Mouse (Mus musculus): ENCODE measurements around the gene Trim72. TPM values are rescaled to one million over a fixed set of nuclear protein-coding genes. Genes with fewer than 3 reads are reported as not detected.
A peak's percentile ranks its signal among the peaks of the same experiment; 100 is the strongest.

Trim72 gene
- polyA plus RNA-seq, 1 experiment from 2014 or later, result not detected

DNA sequence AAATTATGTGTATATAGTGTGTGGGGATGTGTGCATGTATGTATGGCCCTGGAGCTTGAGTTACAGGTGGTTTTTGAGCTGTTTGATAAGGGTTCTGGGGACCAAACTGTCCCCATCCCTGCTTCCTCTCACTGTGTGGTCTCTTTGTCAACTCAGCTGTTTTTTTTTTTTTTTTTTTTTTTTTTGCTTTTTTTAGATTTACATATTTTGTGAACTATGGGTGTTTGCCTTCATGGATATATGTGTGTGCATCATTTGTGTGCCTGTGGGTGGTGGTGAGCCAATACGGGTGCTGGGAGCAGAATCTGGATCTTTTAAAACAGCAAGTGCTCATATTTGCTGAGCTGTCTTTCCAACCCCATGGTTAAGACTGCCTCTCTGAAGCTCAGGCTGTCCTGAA lies 14.8 kb upstream of the Trim72 start:
- DNase-seq (ENCODE audit: low spot score), result no peak
- 97% methylated on average over 1 of the region's 1 CpGs for WGBS
- Histone ChIP-seq H3K4me2 (replicated peaks) (no peak overlapping the region), H3K9ac (no peak overlapping the region), H3K9me3 (ENCODE audit: control insufficient read depth, low read length) (no peaks in the 10 kb centered on the region), H3K27me3 (ENCODE audit: control insufficient read depth, insufficient read depth, low read length) (no peaks in the 10 kb centered on the region), H3K27ac (no peak overlapping the region), H3K36me3 (replicated peaks; ENCODE audit: control insufficient read depth, insufficient read depth) (peaks cover 82% of the 10 kb centered on the region), H3K4me1 (replicated peaks; ENCODE audit: control insufficient read depth, insufficient read depth, low read length) (no peaks in the 10 kb centered on the region), H3K4me3 (replicated peaks; ENCODE audit: low read length) (no peak overlapping the region)
- no peak for ATAC-seq (ENCODE audit: low FRiP score)

DNA sequence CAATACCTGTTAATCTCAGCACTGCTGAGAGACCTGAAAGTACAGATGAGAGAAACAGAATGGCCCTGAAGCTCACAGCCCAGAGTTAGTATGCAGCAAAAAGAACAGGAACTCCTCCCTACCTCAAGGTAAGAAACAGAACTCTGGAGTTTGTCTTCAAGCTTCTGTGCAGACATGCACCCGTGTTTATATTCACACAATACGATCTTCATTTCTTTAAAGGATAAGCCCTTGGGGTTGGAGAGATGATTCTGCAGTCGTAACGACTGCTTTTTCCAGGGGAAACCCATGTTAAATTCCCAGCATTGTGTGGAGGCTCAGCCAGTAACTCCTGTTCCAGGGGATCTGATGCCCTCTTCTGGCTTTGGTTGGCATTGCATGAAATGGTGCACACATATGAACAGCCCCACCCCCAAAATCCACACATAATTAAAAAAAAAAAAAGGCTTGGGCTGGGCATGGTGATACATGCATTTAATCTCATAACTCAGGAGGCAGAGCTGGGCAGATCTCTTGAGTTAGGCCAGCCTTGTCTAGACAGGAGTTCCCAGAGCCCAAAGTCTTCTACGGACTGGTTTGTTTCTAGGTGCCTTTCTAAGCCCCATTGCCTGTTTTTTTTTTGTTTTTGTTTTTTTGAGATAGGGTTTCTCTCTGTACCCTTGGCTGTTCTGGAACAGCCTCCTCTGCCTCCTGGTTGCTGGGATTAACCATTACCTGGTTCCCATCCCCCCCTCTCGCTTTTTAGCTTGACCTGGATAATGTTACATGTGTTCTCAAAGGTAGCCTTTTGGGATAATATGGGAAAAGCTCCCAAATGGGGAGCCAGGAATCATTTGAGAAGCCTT lies 11.9 kb upstream of the Trim72 start:
- no peak overlapping the region for H3K4me3 ChIP-seq (replicated peaks; ENCODE audit: low read length)
- H3K27ac ChIP-seq, result no peak overlapping the region; the same call in 1 of the 2 replicates
- no peak overlapping the region for H3K4me2 ChIP-seq (replicated peaks)
- DNase-seq (ENCODE audit: low spot score), result peak; percentile 73
- peaks cover 52% of the 10 kb centered on the region for H3K36me3 ChIP-seq (replicated peaks; ENCODE audit: control insufficient read depth, insufficient read depth)
- ATAC-seq (ENCODE audit: low FRiP score), result 0 out of 2 replicates have a peak, but pooled peaks have one; percentile 61
- H3K4me1 ChIP-seq (replicated peaks; ENCODE audit: control insufficient read depth, insufficient read depth, low read length), result no peaks in the 10 kb centered on the region
- H3K9me3 ChIP-seq (ENCODE audit: control insufficient read depth, low read length), result no peaks in the 10 kb centered on the region
- 55% methylated on average over 6 of the region's 6 CpGs for WGBS
- H3K27me3 ChIP-seq (ENCODE audit: control insufficient read depth, insufficient read depth, low read length), result no peaks in the 10 kb centered on the region
- no peak overlapping the region for H3K9ac ChIP-seq

DNA sequence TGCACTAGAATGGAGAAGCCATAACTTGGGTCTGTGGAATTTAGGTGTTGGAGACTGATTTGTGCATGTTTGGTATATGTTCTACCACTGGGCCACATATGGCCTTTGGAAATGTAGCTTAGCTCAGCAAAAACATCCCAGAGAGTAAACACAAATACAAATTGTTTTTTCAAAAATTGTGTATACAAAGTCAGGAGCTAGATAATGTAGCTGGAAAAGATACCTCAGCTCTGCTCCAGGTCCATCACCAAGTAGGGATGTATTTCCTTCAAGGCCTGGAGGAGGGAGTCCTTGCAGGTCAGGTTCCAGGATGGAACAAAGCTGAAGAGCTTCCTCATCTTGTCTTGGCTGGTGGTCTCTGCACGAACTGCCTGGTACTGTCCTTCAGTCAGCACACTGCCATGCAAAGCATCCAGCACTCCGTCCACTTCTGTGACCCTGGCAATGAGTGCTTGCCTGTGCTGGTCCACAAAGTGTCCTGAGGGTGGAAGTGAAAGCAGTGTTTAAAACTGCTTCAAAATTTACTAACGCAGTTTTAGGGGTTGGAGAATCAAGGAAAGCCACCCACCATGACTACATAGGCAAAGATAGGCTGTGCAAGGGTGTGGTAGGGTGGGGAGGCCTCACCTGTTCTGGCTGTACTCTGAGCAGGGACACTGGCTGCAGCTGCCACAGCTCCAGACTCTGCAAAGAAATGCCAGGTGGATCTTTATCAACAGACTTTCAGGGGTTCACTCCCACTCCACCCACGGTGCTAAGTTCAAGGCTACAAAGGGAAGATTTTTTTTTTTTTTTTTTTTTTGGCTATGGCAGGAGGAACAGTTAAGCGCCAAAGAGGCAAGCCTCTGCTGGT lies 11.0 kb upstream of the Trim72 start:
- no peaks in the 10 kb centered on the region for H3K9me3 ChIP-seq (ENCODE audit: control insufficient read depth, low read length)
- no peaks in the 10 kb centered on the region for H3K4me1 ChIP-seq (replicated peaks; ENCODE audit: control insufficient read depth, insufficient read depth, low read length)
- peaks cover 43% of the 10 kb centered on the region for H3K36me3 ChIP-seq (replicated peaks; ENCODE audit: control insufficient read depth, insufficient read depth)
- ATAC-seq (ENCODE audit: low FRiP score), result no peak
- WGBS, result 49% methylated on average over 5 of the region's 5 CpGs
- H3K9ac ChIP-seq, result no peak overlapping the region
- H3K4me3 ChIP-seq (replicated peaks; ENCODE audit: low read length), result no peak overlapping the region
- no peak for DNase-seq (ENCODE audit: low spot score)
- H3K4me2 ChIP-seq (replicated peaks), result peak overlapping the region; percentile 33
- H3K27me3 ChIP-seq (ENCODE audit: control insufficient read depth, insufficient read depth, low read length), result no peaks in the 10 kb centered on the region
- H3K27ac ChIP-seq, result no peak overlapping the region

DNA sequence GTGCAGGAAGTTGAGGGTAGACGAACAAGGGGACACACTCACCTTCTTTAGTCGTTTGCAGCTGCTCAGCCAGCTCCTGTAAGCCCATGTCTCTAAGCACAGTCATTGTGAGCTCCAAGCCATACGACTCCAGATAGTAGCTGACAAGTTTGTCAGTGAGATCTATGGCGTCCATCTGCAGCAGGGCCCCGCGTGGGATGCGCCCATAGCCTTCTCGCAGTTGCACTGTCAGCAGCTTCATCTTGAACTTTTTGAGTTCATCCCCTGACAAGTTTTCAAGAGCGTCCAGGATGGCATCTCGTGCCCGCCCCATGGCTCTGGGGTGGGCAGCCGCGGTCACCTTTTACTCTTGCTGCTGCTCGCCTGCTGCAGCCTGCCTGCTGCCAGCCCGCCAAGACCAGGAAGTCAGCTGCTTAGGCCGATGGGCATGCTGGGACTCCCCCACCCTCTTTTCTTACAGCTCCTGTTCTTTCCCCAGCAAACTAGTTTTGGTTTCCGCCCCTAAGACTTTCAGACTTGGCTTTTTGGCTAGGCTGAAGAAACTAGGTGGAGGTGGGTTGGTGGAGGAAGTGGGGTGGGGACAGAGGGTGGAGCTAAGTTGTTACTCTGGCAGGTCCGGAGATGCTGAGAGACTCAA lies 10.3 kb upstream of the Trim72 start, which contains the start of gene Pycard:
Pycard (minus strand) TSS at position 527 of the 637 bp plus-strand sequence.
- 20% methylated on average over 18 of the region's 18 CpGs for WGBS
- peak within 1 kb of the TSS; percentile 11; the same call in 1 of the 2 replicates for H3K4me3 ChIP-seq (replicated peaks; ENCODE audit: low read length)
- H3K27me3 ChIP-seq (ENCODE audit: control insufficient read depth, insufficient read depth, low read length), result no peaks in the 10 kb centered on the region
- ATAC-seq (ENCODE audit: low FRiP score), result no peak
- peaks cover 36% of the 10 kb centered on the region for H3K36me3 ChIP-seq (replicated peaks; ENCODE audit: control insufficient read depth, insufficient read depth)
- peak within 1 kb of the TSS; percentile 33 for H3K4me2 ChIP-seq (replicated peaks)
- DNase-seq (ENCODE audit: low spot score), result no peak
- no peak within 1 kb of the TSS for H3K9ac ChIP-seq
- H3K4me1 ChIP-seq (replicated peaks; ENCODE audit: control insufficient read depth, insufficient read depth, low read length), result no peaks in the 10 kb centered on the region
- no peak within 1 kb of the TSS for H3K27ac ChIP-seq
- no peaks in the 10 kb centered on the region for H3K9me3 ChIP-seq (ENCODE audit: control insufficient read depth, low read length)

DNA sequence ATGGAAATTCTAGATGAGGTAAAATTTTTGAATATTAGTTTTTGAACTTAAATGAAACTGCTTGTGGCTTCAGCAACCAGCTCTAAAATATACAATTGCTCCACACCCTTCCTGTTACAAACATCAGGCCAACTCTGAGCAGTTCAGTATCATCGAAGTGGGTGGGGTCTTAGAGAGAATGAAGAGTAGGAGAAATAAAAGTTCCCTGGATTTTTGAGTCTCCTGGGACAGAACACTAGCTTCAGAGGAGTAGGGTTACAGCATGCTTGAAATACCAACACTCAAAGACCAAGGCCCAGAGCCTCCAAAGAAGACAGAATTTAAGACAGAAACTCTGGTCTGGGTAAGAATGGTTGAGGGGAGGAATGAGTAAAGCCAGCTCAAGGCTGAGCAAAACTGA lies 4.3 kb upstream of the Trim72 start:
- Histone ChIP-seq H3K4me1 (replicated peaks; ENCODE audit: control insufficient read depth, insufficient read depth, low read length) (no peaks in the 10 kb centered on the region), H3K9me3 (ENCODE audit: control insufficient read depth, low read length) (no peaks in the 10 kb centered on the region), H3K4me3 (replicated peaks; ENCODE audit: low read length) (no peak overlapping the region), H3K9ac (no peak overlapping the region), H3K27ac (no peak overlapping the region), H3K4me2 (replicated peaks) (no peak overlapping the region), H3K36me3 (replicated peaks; ENCODE audit: control insufficient read depth, insufficient read depth) (no peaks in the 10 kb centered on the region), H3K27me3 (ENCODE audit: control insufficient read depth, insufficient read depth, low read length) (no peaks in the 10 kb centered on the region)
- ATAC-seq (ENCODE audit: low FRiP score) (no peak), DNase-seq (ENCODE audit: low spot score) (no peak)
- WGBS, result 90% methylated on average over 1 of the region's 1 CpGs

GRCm38 (mm10) chr7:128000068-128000950 lies 3.4 kb upstream of the Trim72 start:
- no peak overlapping the region for H3K27ac ChIP-seq
- no peaks in the 10 kb centered on the region for H3K27me3 ChIP-seq (ENCODE audit: control insufficient read depth, insufficient read depth, low read length)
- H3K4me2 ChIP-seq (replicated peaks), result no peak overlapping the region
- no peak overlapping the region for H3K9ac ChIP-seq
- DNase-seq (ENCODE audit: low spot score), result no peak
- H3K4me1 ChIP-seq (replicated peaks; ENCODE audit: control insufficient read depth, insufficient read depth, low read length), result no peaks in the 10 kb centered on the region
- no peaks in the 10 kb centered on the region for H3K9me3 ChIP-seq (ENCODE audit: control insufficient read depth, low read length)
- no peak for ATAC-seq (ENCODE audit: low FRiP score)
- H3K4me3 ChIP-seq (replicated peaks; ENCODE audit: low read length), result no peak overlapping the region
- WGBS, result 70% methylated on average over 1 of the region's 1 CpGs
- no peaks in the 10 kb centered on the region for H3K36me3 ChIP-seq (replicated peaks; ENCODE audit: control insufficient read depth, insufficient read depth)

DNA sequence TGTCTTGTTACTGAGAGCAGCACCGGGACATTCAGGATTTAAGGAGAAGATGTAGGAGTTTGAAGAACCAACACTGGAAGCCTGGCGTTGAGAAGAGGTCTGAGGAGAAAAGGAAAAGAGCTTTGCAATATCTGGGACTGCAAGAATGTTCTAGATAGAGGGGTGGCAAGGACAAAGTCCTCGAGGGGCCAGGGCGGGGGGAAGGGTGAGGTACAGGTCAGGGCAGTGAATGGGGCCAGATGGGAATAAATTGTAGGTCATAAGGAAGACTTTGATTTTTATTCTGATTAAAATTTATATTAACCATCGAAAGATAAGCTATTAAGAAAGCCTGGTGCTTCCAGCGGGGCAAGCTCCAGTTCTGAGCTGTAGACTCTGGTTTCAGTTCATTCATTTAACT lies 651 bp upstream of the Trim72 start:
- Histone ChIP-seq H3K4me2 (replicated peaks) (no peak overlapping the region), H3K36me3 (replicated peaks; ENCODE audit: control insufficient read depth, insufficient read depth) (no peaks in the 10 kb centered on the region), H3K4me3 (replicated peaks; ENCODE audit: low read length) (no peak overlapping the region), H3K4me1 (replicated peaks; ENCODE audit: control insufficient read depth, insufficient read depth, low read length) (no peaks in the 10 kb centered on the region), H3K9me3 (ENCODE audit: control insufficient read depth, low read length) (no peaks in the 10 kb centered on the region), H3K9ac (no peak overlapping the region), H3K27ac (no peak overlapping the region), H3K27me3 (ENCODE audit: control insufficient read depth, insufficient read depth, low read length) (no peaks in the 10 kb centered on the region)
- DNase-seq (ENCODE audit: low spot score), result no peak
- 92% methylated on average over 6 of the region's 6 CpGs for WGBS
- no peak for ATAC-seq (ENCODE audit: low FRiP score)

DNA sequence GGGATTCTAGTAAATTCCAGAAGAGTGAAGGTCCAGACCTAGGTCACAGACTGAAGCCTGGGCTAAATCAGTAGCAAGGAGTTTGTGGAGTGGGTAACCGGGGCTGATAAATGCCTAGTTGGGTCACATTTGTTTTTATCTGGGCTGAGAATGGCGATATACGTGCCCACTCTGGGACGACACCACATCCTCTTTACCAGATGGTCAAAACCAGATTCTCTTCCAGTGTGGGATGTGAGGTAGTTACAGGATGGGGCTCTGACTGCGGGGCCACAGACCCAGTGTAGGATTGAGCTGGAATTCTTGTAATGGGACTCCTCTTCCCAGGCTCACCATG lies 369 bp downstream of the Trim72 start:
- Histone ChIP-seq H3K27me3 (ENCODE audit: control insufficient read depth, insufficient read depth, low read length) (no peaks in the 10 kb centered on the region), H3K9me3 (ENCODE audit: control insufficient read depth, low read length) (no peaks in the 10 kb centered on the region), H3K36me3 (replicated peaks; ENCODE audit: control insufficient read depth, insufficient read depth) (no peaks in the 10 kb centered on the region), H3K4me3 (replicated peaks; ENCODE audit: low read length) (no peak overlapping the region), H3K9ac (no peak overlapping the region), H3K4me1 (replicated peaks; ENCODE audit: control insufficient read depth, insufficient read depth, low read length) (no peaks in the 10 kb centered on the region), H3K4me2 (replicated peaks) (no peak overlapping the region), H3K27ac (no peak overlapping the region)
- no peak for DNase-seq (ENCODE audit: low spot score)
- no peak for ATAC-seq (ENCODE audit: low FRiP score)
- 79% methylated on average over 5 of the region's 5 CpGs for WGBS
